Mouse (Mus musculus): ENCODE data around the gene Apod.
"Not testable (repeated sequence)": the region's sequence is repeated elsewhere in the genome, so short reads cannot be mapped to it uniquely, and the experiment has no call there.

GRCm38 (mm10) chr16:31319723-31320122 lies 5.1 kb upstream of the Apod start:
- not testable (repeated sequence) for TF ChIP-seq CTCF (IDR thresholded peaks at IDR 0.05; ENCODE audit: control insufficient read depth, insufficient read depth, low read length); POLR2A (IDR thresholded peaks at IDR 0.05; ENCODE audit: borderline replicate concordance, control insufficient read depth, low read depth, low read length)

All from bone marrow, adult 2 months (tissue).